ENCODE assay signal across 33 mouse cellular contexts in genomic region chr11:118859839-118860238, GRCm38 (mm10). TPM values are rescaled to one million over a fixed set of nuclear protein-coding genes. Genes with fewer than 3 reads are reported as not detected.
"Had no signal": no experiment of that assay in that cellular context is flagged by ENCODE, and none has a peak within 500 bp of the region (broad histone marks: within the 10 kb centered on the region; RNA-seq: fewer than 3 reads in every experiment).

No protein-coding gene starts in this region.

- H3K4me1 ChIP-seq: heart, embryonic 10.5 days; heart, embryonic 12.5 days; heart, embryonic 13.5 days; heart, embryonic 15.5 days; intestine, embryonic 15.5 days; kidney, embryonic 15.5 days had no signal

- H3K27ac ChIP-seq: heart, embryonic 10.5 days; heart, embryonic 13.5 days; heart, embryonic 15.5 days; hindbrain, embryonic 10.5 days; hindbrain, embryonic 12.5 days; hindbrain, embryonic 13.5 days; hindbrain, embryonic 14.5 days; hindbrain, embryonic 15.5 days; hindbrain, postnatal 0 days; intestine, embryonic 15.5 days; kidney, embryonic 15.5 days; kidney, postnatal 0 days had no signal

- DNase-seq: heart, postnatal 10 days; heart, postnatal 14 days; heart, postnatal 36 days; heart, postnatal 4 days; kidney, adult 11 months; kidney, adult 18-20 months; kidney, adult 2 months; kidney, adult 8-10 months; kidney, adult 9 months; kidney, postnatal 10 days; kidney, postnatal 14 days; kidney, postnatal 25 days; kidney, postnatal 36 days; kidney, postnatal 4 days; layer of hippocampus, adult 9-11 months had no signal

- H3K4me3 ChIP-seq: heart, embryonic 10.5 days; heart, embryonic 12.5 days; heart, embryonic 13.5 days; heart, embryonic 15.5 days; hindbrain, embryonic 10.5 days; hindbrain, embryonic 12.5 days; hindbrain, embryonic 13.5 days; hindbrain, embryonic 15.5 days; intestine, embryonic 15.5 days; kidney, embryonic 15.5 days had no signal

- H3K27me3 ChIP-seq: hindbrain, embryonic 12.5 days; hindbrain, embryonic 13.5 days; hindbrain, embryonic 15.5 days; intestine, embryonic 15.5 days; kidney, embryonic 15.5 days had no signal

- ATAC-seq: hindbrain, embryonic 16.5 days; hindbrain, postnatal 0 days; inflammation-experienced regulatory T-cells, adult 6 months; intestine, embryonic 15.5 days; intestine, embryonic 16.5 days; intestine, postnatal 0 days had no signal

RNA-seq across cellular contexts. Expression of gene Rbfox3, which starts 51.6 kb away (rescaled TPM):
- total RNA-seq: hematopoietic stem cell, adult 5-6 weeks had no signal
